Mouse (Mus musculus) heart, embryonic 11.5 days (tissue): ENCODE results near the gene Exoc2. TPM values are rescaled to one million over a fixed set of nuclear protein-coding genes. Genes with fewer than 3 reads are reported as not detected.

Experiments used
- ATAC-seq: fragments of 200-750 bp; cut with Nextera tagmentation; replicated peaks from 2 replicates; pipeline ENCODE4 v1.8.0; 2017; ENCODE audit warnings: moderate library complexity; ENCODE audit not compliant: insufficient number of reproducible peaks, low FRiP score, low TSS enrichment
- H3K27ac ChIP-seq: fragments of 300-500 bp; sonication (generic); 2 replicates; pipeline ENCODE4 v1.5.1; 2014; ENCODE audit warnings: mild to moderate bottlenecking, low read depth, low read length
- H3K27me3 ChIP-seq: fragments of 300-500 bp; sonication (generic); 2 replicates; pipeline ENCODE4 v1.6.1; 2014; ENCODE audit warnings: mild to moderate bottlenecking, low read length, mixed read lengths; ENCODE audit not compliant: control insufficient read depth, insufficient read depth
- H3K36me3 ChIP-seq: fragments of 300-500 bp; sonication (generic); 2 replicates; pipeline ENCODE4 v1.6.1; 2014; ENCODE audit warnings: mild to moderate bottlenecking, low read length, moderate library complexity, mixed read lengths; ENCODE audit not compliant: control insufficient read depth, insufficient read depth
- H3K4me1 ChIP-seq: fragments of 300-500 bp; sonication (generic); 2 replicates; pipeline ENCODE4 v1.6.1; 2014; ENCODE audit warnings: low read length; ENCODE audit not compliant: control insufficient read depth, insufficient read depth
- H3K4me2 ChIP-seq: fragments of 300-500 bp; sonication (generic); 2 replicates; pipeline ENCODE4 v1.6.1; 2014; ENCODE audit warnings: mild to moderate bottlenecking, moderate library complexity
- H3K4me3 ChIP-seq: fragments of 300-500 bp; sonication (generic); 2 replicates; pipeline ENCODE4 v1.5.1; 2014; ENCODE audit warnings: low read depth, low read length
- H3K9ac ChIP-seq: fragments of 300-500 bp; sonication (generic); 2 replicates; pipeline ENCODE4 v1.6.1; 2014; ENCODE audit warnings: mild to moderate bottlenecking, low read depth, low read length, moderate library complexity
- H3K9me3 ChIP-seq: fragments of 300-500 bp; sonication (generic); replicated peaks from 2 replicates; pipeline ENCODE4 v1.6.1; 2016; ENCODE audit warnings: low read length; ENCODE audit not compliant: control insufficient read depth
- WGBS: fragments of 180-500 bp; shearing (Covaris S2); extraction: QIAGEN DNeasy Blood & Tissue Kit; methylation state at CpG from one replicate; pipeline ENCODE4 v1.1.7; 2014; ENCODE audit not compliant: insufficient replicate concordance; 5-methylcytosine and 5-hydroxymethylcytosine counted together
- polyA plus RNA-seq: library from polyadenylated mRNA; unstranded; fragments of >200 nt; fragmentation: Nextera tagmentation; extraction: Ambion mirVana; gene quantifications from 2 replicates; pipeline ENCODE4 v1.2.1, GENCODE M21; 2014

Gene Exoc2
- polyA plus RNA-seq, 1 experiment from 2014 or later, result 25.8 TPM

DNA sequence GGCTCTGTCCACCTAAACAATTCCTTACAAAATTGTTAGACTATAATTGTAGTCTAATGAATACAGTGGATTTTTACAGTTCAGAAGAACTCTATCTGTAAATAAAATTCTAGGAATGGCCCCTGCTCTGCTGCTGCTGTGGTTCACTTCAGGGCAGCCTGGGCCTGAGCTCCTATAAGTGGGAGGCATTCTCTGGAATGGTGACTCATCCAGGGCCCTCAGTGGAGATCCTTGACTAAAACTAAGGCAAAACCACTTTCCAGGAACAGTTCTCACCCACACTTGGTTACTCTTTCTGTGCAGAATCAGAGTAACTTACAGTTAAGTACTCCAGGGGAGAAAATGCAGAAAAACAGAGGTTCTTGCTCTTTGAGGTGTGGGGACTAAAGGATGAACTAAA lies 108.4 kb downstream of the Exoc2 start:
- peaks cover 4% of the 10 kb centered on the region; the same call in 1 of the 2 replicates for H3K36me3 ChIP-seq
- no peak overlapping the region for H3K4me3 ChIP-seq
- no peaks in the 10 kb centered on the region for H3K27me3 ChIP-seq
- H3K9me3 ChIP-seq, result no peaks in the 10 kb centered on the region
- no peak for ATAC-seq
- H3K4me2 ChIP-seq, result no peak overlapping the region
- no peak overlapping the region for H3K9ac ChIP-seq
- no peaks in the 10 kb centered on the region for H3K4me1 ChIP-seq
- H3K27ac ChIP-seq, result no peak overlapping the region

DNA sequence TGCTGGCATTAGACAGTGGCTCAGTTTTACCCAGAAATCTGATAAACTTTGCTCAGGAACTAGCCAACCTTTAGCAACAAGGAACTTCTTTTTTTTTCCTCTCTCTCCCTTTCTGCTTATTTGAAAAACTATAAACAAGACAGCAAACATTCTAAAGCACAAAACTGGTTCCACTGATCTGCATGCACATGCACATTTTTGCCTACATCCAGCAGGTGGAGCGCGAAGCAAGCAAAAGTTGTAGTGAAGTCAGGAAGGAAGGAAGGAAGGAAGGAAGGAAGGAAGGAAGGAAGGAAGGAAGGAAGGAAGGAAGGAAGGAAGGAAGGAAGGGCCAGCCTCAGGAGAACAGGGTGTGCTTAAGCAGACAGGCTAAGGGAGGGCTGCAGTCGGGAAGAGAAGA lies 109.9 kb downstream of the Exoc2 start:
- Histone ChIP-seq H3K4me3 (no peak overlapping the region), H3K27me3 (no peaks in the 10 kb centered on the region), H3K9ac (no peak overlapping the region), H3K36me3 (peaks cover 4% of the 10 kb centered on the region; the same call in 1 of the 2 replicates), H3K9me3 (no peaks in the 10 kb centered on the region), H3K4me2 (no peak overlapping the region), H3K4me1 (no peaks in the 10 kb centered on the region), H3K27ac (no peak overlapping the region)
- WGBS, result 83% methylated on average over 3 of the region's 3 CpGs
- ATAC-seq, result no peak

DNA sequence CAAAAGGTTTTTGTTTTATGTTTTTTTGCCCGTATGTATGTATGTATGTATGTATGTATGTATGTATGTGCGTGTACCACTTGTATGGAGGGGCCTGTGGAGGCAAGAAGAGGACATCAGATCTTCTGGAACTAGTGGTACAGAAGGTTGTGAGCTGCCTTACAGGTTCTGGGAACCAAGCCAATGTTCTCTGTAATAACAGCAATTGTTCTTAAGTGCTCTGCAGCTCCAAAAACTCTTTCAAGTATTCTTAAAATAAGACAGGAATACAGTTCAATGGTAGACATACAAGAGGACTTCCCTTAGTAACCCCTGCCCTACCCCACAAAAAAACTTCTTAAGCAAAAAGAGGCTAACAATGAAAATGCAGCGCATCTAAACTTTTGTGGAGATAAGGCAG lies 115.5 kb downstream of the Exoc2 start:
- no peak overlapping the region for H3K4me3 ChIP-seq
- no peaks in the 10 kb centered on the region for H3K9me3 ChIP-seq
- no peak overlapping the region for H3K4me2 ChIP-seq
- H3K27me3 ChIP-seq, result no peaks in the 10 kb centered on the region
- H3K4me1 ChIP-seq, result no peaks in the 10 kb centered on the region
- no peak overlapping the region for H3K27ac ChIP-seq
- WGBS, result 85% methylated on average over 3 of the region's 3 CpGs
- no peaks in the 10 kb centered on the region for H3K36me3 ChIP-seq
- H3K9ac ChIP-seq, result no peak overlapping the region
- no peak for ATAC-seq

DNA sequence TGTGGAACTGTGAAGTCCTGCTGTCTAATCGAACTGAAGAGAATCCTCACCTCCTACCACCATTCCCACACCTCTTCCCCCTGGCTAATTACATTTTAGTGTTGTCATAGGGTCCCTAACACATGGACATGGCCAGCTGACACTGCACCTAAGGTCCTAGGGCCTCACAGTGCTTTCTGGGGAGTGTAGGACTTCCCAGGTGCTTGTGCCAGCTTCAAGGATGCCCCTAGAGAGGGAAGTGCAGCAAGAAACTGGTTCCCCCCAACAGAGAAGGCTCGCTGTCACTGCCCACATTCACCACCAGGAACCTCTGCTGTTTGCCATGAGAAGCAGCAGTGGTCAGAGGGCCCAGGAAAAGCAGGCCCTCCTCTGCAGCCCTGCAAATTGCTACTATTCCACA lies 123.2 kb downstream of the Exoc2 start:
- H3K36me3 ChIP-seq, result peaks cover 2% of the 10 kb centered on the region; the same call in 1 of the 2 replicates
- no peaks in the 10 kb centered on the region for H3K4me1 ChIP-seq
- H3K9me3 ChIP-seq, result no peaks in the 10 kb centered on the region
- H3K27ac ChIP-seq, result no peak overlapping the region
- no peak overlapping the region for H3K9ac ChIP-seq
- no peaks in the 10 kb centered on the region for H3K27me3 ChIP-seq
- no peak overlapping the region for H3K4me3 ChIP-seq
- H3K4me2 ChIP-seq, result no peak overlapping the region
- no peak for ATAC-seq
- WGBS, result 74% methylated on average over 2 of the region's 2 CpGs

DNA sequence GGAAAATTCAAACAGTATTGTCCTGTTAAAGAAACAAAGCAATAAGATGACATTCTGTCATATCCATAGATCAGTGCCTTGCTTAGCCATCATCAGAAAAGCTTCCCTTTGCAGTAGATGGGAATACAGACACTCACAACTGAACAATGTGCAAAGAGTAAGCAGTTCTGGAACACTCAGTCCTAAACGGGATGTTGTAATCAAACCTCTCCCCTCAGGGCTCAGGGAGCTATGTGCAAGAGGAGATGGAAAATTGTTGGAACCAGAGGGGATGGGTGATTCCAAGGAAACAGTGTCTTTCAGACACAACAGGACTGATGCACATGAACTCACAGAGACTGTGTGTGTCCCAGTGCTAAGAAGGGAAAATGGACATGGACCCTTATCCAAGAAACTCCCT lies 125.9 kb downstream of the Exoc2 start:
- WGBS, result 84% methylated on average over 1 of the region's 1 CpGs
- H3K36me3 ChIP-seq, result peaks cover 2% of the 10 kb centered on the region; the same call in 1 of the 2 replicates
- H3K27ac ChIP-seq, result no peak overlapping the region
- no peaks in the 10 kb centered on the region for H3K9me3 ChIP-seq
- no peak overlapping the region for H3K9ac ChIP-seq
- no peak for ATAC-seq
- no peak overlapping the region for H3K4me3 ChIP-seq
- H3K4me1 ChIP-seq, result no peaks in the 10 kb centered on the region
- H3K4me2 ChIP-seq, result no peak overlapping the region
- H3K27me3 ChIP-seq, result no peaks in the 10 kb centered on the region

DNA sequence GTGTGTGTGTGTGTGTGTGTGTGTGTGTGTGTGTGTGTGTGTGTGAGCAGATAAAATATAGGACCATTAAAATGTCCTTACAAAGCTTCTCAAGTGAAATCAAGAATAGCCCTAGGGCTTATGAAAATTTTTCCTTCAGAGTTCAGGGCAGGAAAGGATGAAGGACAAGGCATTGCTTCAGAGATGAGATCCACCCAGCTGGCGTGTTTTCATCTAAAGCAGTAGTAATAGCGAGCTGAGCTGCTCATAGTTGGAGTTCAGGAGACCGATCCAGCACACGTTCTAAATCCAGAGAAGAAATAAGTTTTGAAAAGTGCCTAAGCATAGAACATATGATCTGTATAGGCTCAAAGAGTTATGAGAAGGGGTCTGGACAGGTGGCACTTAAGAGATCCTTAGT lies 127.4 kb downstream of the Exoc2 start:
- Histone ChIP-seq H3K27me3 (no peaks in the 10 kb centered on the region), H3K4me1 (no peaks in the 10 kb centered on the region), H3K36me3 (peaks cover 2% of the 10 kb centered on the region; the same call in 1 of the 2 replicates), H3K4me2 (no peak overlapping the region), H3K9ac (no peak overlapping the region), H3K9me3 (no peaks in the 10 kb centered on the region), H3K27ac (no peak overlapping the region), H3K4me3 (no peak overlapping the region)
- WGBS, result 92% methylated on average over 4 of the region's 4 CpGs
- ATAC-seq, result no peak

DNA sequence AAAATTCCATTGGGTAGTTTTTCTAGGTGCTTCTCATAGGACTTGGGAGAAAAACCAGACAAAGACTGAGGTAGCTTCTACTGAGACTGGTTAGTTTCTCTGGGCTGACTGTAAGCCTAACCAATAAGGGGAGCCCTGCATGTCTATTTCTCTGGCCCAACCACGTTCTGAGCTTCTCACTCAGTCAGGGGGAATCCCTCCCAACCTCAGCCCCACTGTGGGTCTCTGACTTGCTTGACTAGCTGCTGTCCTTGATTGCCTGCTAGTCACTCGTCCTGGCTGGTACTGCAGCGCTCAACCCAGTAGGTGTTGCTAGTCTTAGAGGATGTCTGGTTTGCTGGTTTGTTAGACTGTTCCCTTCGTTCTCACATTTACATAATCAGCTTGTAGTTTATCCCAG lies 130.8 kb downstream of the Exoc2 start:
- H3K9me3 ChIP-seq, result no peaks in the 10 kb centered on the region
- no peak overlapping the region for H3K4me3 ChIP-seq
- no peak overlapping the region for H3K27ac ChIP-seq
- no peaks in the 10 kb centered on the region for H3K4me1 ChIP-seq
- ATAC-seq, result no peak
- peaks cover 2% of the 10 kb centered on the region; the same call in 1 of the 2 replicates for H3K36me3 ChIP-seq
- no peak overlapping the region for H3K9ac ChIP-seq
- H3K27me3 ChIP-seq, result no peaks in the 10 kb centered on the region
- 77% methylated on average over 4 of the region's 4 CpGs for WGBS
- H3K4me2 ChIP-seq, result no peak overlapping the region

DNA sequence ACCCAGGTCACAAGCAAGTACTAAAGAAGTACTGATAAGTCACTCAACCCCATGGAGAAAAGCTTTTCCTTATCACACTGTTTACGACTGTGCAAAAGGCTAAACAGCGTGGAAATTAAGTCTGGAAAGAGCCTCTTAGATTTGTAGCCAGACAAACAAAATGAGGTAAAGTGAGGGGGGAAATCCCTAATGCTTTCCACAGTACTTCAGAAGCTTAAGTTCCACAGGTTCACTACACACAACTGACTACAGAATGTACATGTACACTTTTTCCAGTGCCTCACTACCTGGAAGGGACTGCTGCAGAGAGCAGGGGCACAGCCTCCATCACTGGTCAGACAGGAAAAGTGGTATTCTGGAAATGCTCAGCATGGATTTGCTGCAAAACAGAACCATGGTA lies 132.1 kb downstream of the Exoc2 start:
- Histone ChIP-seq H3K4me2 (no peak overlapping the region), H3K4me3 (no peak overlapping the region), H3K36me3 (no peaks in the 10 kb centered on the region), H3K27ac (no peak overlapping the region), H3K27me3 (no peaks in the 10 kb centered on the region), H3K9me3 (no peaks in the 10 kb centered on the region), H3K9ac (no peak overlapping the region), H3K4me1 (no peaks in the 10 kb centered on the region)
- no peak for ATAC-seq
- WGBS, result 49% methylated on average over 2 of the region's 2 CpGs

DNA sequence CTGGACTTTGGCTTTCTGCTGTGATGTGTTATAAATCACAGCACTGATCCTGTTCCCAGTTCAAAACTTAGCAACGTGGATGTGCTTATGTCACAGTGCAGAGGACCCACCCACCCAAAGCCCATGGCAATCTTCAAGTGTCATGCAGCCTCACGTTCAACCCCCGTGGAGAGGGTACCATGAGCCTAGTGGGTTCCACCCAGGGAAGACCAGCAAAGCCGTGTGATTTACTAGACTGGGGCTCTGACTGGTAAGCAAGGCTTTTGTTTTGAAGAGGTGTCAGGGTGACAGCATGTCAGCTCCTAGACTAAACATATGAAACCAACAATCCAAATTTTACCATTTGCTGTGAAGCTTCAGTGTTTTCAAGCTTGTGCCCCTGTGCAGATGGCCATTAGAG lies 132.6 kb downstream of the Exoc2 start:
- Histone ChIP-seq H3K9me3 (no peaks in the 10 kb centered on the region), H3K4me3 (no peak overlapping the region), H3K9ac (no peak overlapping the region), H3K36me3 (no peaks in the 10 kb centered on the region), H3K4me2 (no peak overlapping the region), H3K27me3 (no peaks in the 10 kb centered on the region), H3K4me1 (no peaks in the 10 kb centered on the region), H3K27ac (no peak overlapping the region)
- WGBS, result 74% methylated on average over 4 of the region's 4 CpGs
- no peak for ATAC-seq
